Mouse (Mus musculus): Measurements from ENCODE around the gene Ap4e1.

Gene Ap4e1

DNA sequence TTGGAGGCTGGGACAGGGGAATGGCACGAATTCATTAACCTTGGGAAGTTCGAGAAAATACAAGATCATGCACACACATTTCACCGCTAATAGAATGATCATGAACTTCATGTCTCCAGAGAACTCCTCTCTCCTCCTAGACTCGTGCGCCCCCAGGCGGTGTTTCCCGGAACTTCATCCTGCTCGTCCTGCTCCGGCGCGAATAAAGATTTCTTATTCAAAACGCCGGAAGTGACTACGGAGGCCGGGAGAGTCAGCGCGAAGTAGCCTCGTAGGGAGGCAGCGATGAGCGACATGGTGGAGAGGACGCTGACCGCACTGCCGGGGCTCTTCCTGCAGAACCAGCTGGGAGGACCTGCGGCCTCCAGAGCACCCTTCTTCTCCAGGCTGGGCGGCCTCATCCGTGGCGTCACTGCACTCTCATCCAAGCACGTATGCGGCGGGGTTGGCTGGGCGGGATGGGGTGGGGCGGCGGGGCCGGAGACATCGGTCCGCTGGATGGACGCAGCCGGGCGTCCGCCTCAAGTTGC lies at the start of gene Ap4e1:
TSS of gene Ap4e1 (plus strand) at position 249 of the 530 bp plus-strand sequence.
- peak; percentile 98 for DNase-seq (ENCODE audit: low spot score)

DNA sequence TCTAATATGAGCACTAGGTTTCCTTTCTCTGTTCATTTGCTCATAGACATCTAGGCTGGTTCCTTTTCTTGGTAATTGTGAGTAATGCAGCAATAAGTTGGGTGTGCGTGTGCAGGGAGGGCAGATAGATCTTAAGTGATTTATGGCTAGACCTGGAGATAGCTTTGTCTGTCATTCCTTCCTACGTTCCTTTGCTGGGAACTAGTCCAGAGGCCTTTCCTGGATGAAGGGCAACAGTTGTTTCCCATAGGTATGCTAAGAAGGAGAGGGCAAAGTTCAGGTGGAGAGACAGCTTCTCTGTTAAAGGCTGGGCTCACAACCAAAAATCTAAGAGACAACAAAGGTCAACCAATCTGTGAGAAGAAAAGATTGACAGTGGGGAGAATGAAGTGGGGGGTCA lies 46.8 kb upstream of the Ap4e1 start:
- DNase-seq (ENCODE audit: low spot score) = no peak

DNA sequence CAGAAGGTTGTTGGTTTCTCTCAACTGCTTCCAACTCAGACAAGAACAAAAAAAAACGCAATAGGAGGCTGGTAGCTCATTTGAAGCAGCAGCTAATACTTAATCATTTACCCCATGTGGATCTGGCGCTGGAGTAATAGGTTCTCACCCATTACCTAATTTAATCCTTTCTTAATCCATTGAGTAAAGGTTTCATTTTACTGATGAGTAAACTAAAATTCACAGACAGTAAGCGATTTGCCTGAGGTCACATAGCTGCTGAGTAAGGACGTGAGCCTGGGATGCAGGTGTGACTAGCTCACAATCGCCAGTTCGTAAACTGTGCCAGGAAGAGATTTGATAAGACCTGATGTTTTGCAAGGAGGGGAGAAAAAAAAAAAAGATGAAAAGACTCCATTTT lies 31.1 kb upstream of the Ap4e1 start:
- no peak for DNase-seq (ENCODE audit: low spot score)

DNA sequence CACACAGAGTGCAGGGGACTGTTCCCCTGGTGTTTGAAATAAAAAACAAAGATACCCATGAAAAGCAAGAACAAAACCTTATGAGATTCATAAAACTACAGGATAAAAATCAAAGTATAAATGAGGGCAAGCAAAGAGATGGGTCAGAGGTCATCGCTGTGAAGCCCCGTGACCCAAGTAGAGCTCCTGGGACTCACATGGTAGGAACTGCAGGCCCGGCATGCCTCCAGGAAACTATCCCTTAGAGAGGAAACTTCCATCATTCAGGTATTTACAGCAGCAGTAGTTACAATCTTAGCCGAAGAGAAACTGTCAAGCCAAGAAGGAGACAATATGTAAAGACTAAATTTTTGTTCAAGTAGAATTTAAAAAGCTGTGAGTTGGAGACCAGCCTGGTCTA lies 25.3 kb upstream of the Ap4e1 start:
- no peak for DNase-seq (ENCODE audit: low spot score)

DNA sequence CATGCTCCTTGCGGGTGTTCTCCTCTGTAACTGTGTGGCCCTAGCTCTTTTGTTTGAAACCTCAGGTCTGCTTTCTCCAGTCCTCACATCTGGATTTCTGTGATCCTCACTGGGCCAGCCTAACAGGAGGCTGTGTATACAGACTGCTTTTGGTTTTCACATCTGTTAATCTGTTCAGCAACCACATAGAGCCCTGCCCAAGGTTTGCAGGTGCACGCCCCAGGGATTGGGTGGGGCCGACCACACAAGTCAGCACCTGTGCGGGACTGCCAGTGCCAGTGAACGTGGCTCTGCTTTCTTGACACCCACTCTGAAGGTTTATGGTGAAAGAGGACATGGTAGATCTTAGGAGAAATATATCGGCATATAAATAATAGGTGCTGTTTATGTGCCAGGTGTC lies 18.6 kb upstream of the Ap4e1 start:
- no peak for DNase-seq (ENCODE audit: low spot score)

DNA sequence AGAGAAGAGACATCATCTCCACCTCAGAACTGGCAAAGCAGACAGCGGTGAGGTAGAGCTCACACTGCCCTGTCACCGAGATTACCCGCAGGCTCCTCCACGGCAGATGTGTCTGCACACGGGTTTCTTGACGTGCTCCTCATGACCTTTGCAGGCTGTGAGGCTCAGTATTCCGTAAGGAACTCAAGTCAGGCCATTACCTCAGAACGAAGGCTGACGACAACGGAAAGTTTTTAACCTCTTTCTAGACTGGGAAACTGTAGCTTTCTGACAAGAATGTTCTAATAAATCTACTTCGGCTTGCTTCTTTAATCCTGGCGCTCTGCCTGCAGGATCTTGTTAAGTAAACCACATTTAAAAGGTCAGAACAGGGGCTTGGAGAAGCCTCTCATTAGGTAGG lies 15.8 kb upstream of the Ap4e1 start:
- peak; percentile 58 for DNase-seq (ENCODE audit: low spot score)

DNA sequence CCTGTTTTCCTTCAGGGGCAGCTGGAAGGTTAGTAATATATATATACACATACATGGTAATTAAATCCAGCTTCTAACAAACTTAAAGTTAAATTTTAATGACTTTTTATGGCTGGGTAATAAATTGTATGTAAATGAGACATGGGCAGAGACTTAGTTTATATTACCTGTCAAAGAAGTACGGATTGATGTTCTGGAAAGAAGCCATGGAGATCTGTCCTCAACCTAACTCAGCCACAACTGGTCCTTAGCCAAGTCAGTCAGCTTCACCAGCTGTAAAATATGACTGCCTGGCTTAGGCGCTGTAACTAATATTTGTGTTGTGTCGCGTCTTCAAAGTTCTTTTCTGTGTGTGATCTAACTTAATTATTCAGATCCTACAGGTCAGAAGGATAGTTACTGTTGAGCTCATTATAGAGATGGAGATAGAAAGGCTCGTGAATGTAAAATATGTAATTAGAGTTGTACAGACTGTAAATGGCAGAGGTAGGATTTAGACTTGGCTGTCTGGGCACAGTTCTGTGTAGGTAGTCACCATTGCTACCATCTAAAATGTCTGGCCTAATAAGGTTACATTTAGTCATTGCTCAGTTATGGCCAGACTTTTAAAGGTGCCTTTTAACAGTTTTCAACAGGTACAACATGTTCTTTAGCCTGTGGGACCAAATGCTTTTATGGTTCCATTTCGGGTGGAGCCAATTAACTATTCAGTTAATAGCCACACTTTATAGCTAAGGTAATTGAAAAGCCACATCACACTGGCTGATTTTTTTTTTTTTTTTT lies 13.9 kb upstream of the Ap4e1 start:
- no peak for DNase-seq (ENCODE audit: low spot score)

DNA sequence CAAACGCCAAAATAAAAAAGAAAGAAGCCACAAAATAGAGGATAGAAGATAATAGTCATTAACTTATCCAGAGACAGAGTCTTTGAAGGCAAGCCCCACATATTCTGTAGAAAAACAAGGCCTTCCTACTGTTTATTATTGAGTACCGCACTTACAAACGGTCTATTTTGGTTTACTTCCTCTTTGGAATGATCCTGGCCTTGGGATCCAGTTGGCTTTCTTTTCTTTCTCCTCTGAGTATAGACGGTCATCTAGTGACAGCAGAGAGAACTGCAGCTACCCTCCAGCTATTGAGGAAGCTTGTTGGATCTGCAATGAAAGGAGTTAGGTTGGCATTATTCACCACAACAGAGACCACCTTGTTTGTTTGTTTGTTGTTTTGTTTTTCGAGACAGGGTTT lies 11.8 kb upstream of the Ap4e1 start:
- peak; percentile 90 for DNase-seq (ENCODE audit: low spot score)

DNA sequence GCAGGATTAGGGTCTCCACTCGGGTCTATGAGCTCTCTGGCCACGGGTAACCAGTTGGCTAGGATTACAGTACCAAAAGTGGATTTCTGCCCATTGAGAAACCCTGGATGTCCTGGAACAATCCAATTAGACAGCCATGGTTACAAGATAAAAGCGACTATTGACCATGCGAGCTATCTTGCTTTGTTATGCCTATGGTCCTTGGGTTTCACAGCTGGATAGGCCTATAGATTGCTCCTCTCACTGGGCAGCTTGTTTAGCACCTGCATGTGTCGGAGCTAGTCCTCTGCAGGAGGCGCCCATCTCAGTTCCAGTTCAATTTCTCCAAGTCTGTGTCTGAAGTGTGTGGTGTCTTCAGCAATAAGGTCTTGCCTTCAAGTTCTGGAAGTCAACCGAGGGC lies 10.3 kb upstream of the Ap4e1 start:
- DNase-seq (ENCODE audit: low spot score) = no peak

DNA sequence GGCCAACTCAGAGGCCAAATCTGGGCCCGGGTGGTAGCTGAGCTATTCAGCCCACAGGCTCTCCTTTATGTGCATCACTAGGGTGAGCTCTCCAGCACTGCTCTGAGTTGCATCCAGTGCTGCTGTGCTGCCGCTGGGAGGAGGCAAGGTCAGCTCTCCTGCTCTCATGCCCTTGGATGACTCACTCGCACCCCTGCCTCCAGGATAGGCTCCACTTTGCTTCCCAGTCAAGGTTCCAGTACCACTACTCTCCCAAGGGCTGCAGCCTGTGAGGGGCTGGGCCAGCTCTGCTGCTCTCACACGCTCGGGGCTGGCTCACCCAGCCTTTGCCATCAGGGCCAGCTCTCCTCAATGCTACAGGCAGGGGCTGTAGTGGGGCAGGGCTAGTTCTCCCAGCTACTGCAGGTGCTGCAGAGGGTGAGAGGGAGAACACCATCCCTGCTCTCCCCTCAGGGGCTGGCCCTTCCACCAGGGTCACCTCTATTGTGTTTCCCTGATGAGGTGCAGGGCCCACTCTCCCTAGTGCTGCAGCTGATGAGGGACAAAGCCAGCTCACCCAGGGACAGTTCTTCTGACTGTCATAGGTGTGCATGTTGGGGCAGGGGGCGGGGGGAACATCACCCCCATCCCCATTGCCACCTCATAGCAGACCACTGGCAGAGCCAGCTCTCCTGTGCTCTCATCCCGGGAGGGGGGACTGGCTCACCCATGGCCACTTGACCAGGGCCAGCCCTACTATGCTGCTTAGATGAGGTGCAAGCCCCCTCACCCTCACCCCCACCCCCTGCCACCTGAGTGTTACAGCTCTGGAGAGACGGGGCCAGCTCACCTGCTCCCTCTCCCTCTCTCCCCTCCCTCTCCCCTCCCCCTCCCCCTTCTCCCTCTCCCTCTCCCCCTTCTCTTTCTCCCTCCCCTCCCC lies 7.9 kb upstream of the Ap4e1 start:
- no peak for DNase-seq (ENCODE audit: low spot score)

DNA sequence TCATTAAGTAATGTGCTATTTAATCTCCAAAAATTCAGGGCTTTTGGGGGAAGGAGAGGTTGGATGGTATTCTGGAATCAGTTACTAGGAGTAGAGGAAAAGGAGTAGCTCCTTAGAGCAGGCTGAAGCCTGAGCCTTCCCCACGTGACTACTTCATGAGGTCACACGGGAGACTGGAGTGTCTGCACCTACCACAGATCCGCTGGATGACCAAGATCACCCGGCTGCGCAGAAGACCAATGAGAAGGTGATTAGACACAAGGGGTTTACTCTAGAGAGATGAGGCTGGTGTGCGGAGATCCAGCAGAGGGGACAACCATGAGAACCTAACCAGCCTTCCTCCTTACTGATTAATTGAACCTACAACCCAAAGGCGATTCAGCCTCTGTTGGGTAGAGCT lies 4.5 kb upstream of the Ap4e1 start:
- DNase-seq (ENCODE audit: low spot score) = no peak

DNA sequence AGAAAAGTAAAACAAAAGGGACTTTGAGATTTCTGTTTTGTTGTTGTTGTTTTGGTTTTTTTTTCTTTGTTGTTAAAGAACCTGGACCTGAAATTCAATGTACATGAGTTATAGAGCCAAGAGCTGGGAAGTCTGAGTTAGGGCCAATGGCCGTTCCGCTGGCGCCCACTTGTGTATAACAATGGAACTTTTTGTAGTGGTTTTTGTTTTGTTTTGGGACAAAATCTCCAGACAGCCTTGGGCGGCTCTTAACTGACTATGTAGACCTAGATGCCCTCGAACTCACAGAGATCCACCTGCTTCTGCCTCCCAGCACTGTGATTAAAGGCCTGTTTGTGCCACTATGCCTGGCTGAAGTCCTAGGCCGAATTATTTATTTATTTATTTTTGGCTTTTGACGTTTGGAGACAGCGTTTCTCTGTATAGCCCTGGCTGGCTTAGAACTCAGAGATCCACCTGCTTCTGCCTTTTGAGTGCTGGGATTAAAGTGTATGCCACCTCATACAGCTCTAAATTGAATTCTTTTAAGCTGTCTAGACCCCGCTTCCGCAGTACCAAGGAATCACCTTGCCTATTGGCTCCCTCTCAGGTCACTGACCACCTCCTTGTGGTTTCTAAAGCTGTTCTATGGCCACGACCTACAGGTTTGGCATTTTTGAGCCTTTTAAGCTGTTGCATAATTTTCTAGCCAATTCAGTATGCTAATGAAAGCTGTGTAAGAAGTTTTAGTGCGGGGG lies 1.7 kb upstream of the Ap4e1 start:
- DNase-seq (ENCODE audit: low spot score) = peak; percentile 86

DNA sequence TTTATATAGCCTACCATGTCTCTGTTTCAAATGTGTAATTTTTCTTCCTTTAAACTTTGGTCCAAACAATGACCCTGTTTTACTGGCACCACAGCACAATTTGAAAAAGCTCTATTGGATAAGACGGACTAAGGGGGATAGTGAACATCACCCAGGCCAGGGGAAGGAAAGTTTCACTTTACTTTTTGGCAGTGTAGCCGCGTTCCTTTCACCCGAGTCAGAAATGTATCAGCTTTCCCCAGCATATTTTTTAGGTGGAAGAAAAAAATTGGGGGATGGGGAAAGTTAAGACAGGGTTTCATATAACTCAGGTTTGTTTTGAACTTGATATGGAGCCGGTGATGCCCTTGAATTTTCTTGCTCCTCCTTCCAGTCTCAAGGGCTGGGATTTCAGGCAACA lies 1.0 kb upstream of the Ap4e1 start:
- peak; percentile 74 for DNase-seq (ENCODE audit: low spot score)

DNA sequence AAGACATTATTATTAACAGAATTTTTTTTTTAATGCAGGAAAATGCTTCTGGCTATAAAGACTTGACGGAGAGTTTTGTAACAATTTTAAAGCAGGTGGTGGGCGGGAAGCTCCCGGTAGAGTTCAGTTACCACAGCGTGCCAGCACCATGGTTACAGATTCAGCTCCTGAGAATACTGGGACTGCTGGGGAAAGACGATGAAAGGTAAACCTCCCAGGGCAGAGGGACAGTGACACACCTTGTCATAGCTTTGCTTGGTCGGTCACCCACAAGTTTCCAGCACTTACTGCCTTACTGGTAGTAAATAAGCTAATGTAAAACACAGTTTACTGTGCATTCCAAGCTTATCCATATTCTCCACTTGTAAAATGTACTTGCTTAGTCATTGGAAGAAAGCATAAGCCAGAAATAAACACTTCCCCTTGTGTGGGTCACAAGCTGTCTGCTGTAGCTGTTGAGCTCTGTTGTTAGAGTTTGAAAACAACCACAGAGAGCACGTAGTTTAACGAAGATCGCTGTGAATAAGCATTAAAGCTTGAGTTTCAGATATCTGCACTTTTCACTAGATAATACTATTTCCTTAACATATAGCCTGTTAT lies 26.6 kb downstream of the Ap4e1 start:
- DNase-seq (ENCODE audit: low spot score) = no peak

DNA sequence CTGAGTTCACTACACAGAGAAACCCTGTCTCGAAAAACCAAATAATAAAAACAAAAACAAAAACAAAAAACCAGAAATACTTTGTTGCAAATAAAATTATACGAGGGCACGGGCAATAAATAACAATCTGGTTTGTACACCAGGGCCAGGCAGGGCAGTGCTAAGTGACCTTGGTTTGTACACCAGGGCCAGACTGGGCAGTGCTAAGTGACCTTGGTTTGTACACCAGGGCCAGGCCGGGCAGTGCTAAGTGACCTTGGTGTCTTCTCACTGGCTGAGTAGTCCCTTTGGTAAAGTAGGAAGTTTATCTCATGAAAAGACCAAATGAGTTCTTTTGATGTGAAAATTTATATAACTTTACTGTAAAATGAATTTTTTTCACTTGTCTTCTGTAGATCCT lies 28.8 kb downstream of the Ap4e1 start:
- DNase-seq (ENCODE audit: low spot score) = no peak

DNA sequence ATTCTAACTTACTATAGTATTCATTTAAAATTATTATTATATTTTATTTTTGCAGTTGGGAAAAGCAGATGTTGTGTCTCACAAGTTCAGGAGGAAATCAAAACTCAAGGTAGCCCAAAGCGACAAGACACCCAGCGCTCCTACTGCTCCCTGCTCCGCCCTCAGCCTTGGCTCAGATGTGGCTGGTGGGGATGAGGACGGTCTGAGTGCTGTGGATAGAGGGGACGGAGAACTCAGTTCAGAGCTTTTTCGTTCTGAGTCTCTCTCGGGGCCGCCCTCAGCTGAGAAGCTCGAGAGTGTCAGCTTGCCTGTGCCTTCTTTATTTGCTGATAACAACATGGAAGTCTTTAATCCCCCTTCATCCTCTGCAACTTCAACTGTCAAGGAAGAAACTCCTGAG lies 53.0 kb downstream of the Ap4e1 start:
- no peak for DNase-seq (ENCODE audit: low spot score)

DNA sequence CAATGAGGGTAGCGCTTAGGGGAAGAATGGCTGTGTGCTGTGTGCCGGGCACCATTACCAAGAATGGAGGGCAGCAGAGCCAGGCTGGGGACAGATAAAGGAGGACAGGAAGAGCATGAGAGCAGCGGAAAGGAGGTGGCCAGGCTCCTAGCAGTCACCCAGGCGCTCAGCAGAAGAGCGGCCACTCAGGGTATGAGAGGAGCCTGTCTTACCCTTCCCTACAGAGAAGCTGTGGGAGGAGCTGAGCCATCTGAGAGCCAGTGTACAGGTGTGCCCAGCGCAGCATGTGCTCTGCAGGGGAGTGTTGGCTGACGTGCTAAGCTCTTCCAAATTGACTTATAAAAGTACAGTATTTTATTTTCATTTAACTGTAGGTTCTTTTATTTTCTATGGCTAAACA lies 60.3 kb downstream of the Ap4e1 start:
- no peak for DNase-seq (ENCODE audit: low spot score)

DNA sequence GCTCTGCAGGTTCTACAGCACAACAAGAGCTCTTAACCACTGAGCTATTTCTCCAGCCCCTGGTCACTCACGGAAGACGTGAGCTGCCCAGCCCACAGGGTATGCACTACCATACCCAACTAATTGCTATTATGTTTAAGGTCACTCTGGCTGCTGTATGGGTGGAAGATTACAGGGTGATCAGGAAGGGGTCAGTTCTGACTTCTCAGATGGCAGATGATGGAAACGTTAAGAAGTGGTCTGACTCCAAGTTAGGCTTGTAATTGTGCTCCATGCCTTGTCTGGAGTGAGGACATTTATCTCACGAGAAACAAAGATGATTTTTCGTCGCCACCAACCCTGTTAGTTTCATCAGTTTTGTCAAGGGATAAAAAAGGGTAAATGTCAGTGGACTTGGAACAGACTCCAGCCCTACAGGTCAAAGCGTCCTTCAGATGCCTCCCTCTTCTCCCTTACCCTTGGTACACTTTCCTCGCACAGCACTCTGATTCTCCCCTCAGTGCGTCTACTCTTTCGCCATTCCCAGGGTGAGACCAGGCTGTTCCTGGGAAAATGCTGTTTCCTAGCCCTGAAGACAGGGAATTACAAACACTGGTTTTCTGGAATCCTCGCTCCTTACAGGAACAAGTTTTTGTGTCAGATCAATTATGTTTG lies 61.4 kb downstream of the Ap4e1 start:
- no peak for DNase-seq (ENCODE audit: low spot score)

DNA sequence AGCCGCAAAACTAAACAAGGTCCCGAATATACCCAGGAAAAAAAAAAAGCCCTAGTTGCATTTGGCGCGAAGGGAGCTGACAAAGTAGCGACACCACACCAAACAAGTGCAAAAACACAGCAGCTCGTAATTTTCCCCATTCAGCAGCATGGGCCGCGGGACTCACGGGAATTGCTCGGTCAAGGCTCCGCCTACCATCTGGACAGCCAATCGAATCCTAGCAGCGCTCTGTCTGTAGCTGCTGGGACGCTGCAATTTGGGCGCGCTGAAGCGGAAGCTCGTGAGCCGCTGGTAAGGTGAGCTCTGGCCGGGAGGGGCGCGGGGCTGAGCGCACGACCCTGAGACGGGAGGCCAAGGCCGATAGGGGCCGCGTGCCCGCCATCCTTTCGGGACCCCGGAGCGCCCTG lies 61.9 kb downstream of the Ap4e1 start, which contains the start of gene Blvra:
TSS of gene Blvra (plus strand) at position 231 of the 407 bp plus-strand sequence.
- peak; percentile 92 for DNase-seq (ENCODE audit: low spot score)

DNA sequence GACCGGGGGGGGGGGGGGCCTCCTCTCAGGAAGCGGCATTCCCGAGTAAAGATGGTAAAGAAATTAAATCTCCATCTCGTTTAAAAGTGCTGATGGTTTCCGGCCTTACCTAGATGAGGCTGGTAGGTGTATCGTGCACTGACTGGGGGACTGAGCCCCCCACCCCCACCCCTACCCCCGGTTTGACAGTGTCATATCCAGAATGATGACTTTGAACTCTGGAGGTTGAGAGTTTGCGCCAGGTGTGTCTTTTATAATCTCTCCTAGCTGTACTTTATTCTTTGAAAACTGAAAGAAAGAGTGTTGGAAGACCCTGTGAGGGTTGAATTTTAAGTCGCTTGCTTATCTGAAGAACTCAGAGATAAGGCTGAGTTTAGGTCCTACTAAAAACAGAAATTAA lies 62.4 kb downstream of the Ap4e1 start:
- no peak for DNase-seq (ENCODE audit: low spot score)

DNA sequence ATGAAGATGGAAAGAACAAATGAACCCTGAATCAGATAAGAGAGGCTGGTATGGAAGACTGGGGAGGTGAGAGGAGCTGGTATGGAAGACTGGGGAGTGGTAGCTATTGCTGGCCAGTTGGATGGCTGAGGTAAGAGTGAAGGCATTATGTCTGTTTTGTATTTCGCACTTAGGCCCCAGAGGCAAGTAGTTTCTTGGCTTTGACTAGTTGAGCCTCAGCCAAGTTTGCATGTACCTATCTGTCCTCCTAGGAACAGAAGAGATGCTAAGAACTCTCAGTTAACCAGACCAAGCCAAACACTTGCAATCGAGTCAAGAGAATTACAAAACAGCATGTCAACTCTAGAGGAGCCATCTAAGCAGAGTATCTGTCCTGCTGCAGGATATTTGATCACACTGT lies 65.6 kb downstream of the Ap4e1 start:
- DNase-seq (ENCODE audit: low spot score) = no peak

All from adipocyte (in vitro differentiated cells).